Mouse (Mus musculus) hindbrain, embryonic 13.5 days (tissue): ENCODE data around the gene Apex1. TPM values are rescaled to one million over a fixed set of nuclear protein-coding genes. Genes with fewer than 3 reads are reported as not detected.

Experiments
- polyA plus RNA-seq: library from polyadenylated mRNA; unstranded; fragments of >200 nt; fragmentation: Nextera tagmentation; extraction: Ambion mirVana; gene quantifications from 2 replicates; pipeline ENCODE4 v1.2.1, GENCODE M21; 2015

Gene Apex1
- polyA plus RNA-seq, 1 experiment from 2014 or later = 225 TPM

Other genes starting within 250 kb of the Apex1 start
- gene Olfr747, start 231.8 kb upstream of the Apex1 start, polyA plus RNA-seq = not detected in 2 replicates
- not detected in 2 replicates for gene Olfr748, start 217.6 kb upstream of the Apex1 start, polyA plus RNA-seq
- gene Olfr749, start 179.9 kb upstream of the Apex1 start, polyA plus RNA-seq = not detected in 2 replicates
- 121 and 133 TPM in 2 replicates for gene Ttc5, start 139.4 kb upstream of the Apex1 start, polyA plus RNA-seq
- not detected in 2 replicates for gene Ccnb1ip1, start 117.2 kb upstream of the Apex1 start, polyA plus RNA-seq
- 42.0 and 44.0 TPM in 2 replicates for gene Parp2, start 117.1 kb upstream of the Apex1 start, polyA plus RNA-seq
- 2.5 and 3.2 TPM in 2 replicates for gene Tep1, start 54.4 kb upstream of the Apex1 start, polyA plus RNA-seq
- gene Klhl33, start 27.5 kb upstream of the Apex1 start, polyA plus RNA-seq = 0.83 and 1.3 TPM in 2 replicates
- 116 and 119 TPM in 2 replicates for gene Osgep, start 75 bp upstream of the Apex1 start, polyA plus RNA-seq
- 79.0 and 87.9 TPM in 2 replicates for gene Pip4p1, start 5.9 kb downstream of the Apex1 start, polyA plus RNA-seq
- 24.9 and 27.0 TPM in 2 replicates for gene Pnp, start 6.1 kb downstream of the Apex1 start, polyA plus RNA-seq
- not detected in 2 replicates for gene Gm49342, start 19.5 kb downstream of the Apex1 start, polyA plus RNA-seq
- 0.57 and 0.60 TPM in 2 replicates for gene Pnp2, start 31.0 kb downstream of the Apex1 start, polyA plus RNA-seq
- gene Rnase10, start 82.8 kb downstream of the Apex1 start, polyA plus RNA-seq = not detected in 2 replicates
- not detected in 2 replicates for gene Rnase9, start 116.9 kb downstream of the Apex1 start, polyA plus RNA-seq
- not detected in 2 replicates for gene Rnase11, start 125.2 kb downstream of the Apex1 start, polyA plus RNA-seq
- not detected in 2 replicates for gene Rnase12, start 132.7 kb downstream of the Apex1 start, polyA plus RNA-seq
- gene Olfr750, start 149.5 kb downstream of the Apex1 start, polyA plus RNA-seq = 0.05 TPM in 1 of 2 replicates, not detected in the other
- gene Rnase4, start 166.1 kb downstream of the Apex1 start, polyA plus RNA-seq = 15.3 and 17.5 TPM in 2 replicates
- 4.1 and 4.4 TPM in 2 replicates for gene Ang, start 166.2 kb downstream of the Apex1 start, polyA plus RNA-seq
- not detected in 2 replicates for gene Eddm3b, start 189.5 kb downstream of the Apex1 start, polyA plus RNA-seq
- gene Rnase6, start 198.9 kb downstream of the Apex1 start, polyA plus RNA-seq = 0.25 and 0.47 TPM in 2 replicates
- gene Rnase1, start 221.8 kb downstream of the Apex1 start, polyA plus RNA-seq = 0.60 TPM in 1 of 2 replicates, not detected in the other
- not detected in 2 replicates for gene Rnase2b, start 237.3 kb downstream of the Apex1 start, polyA plus RNA-seq